Mouse (Mus musculus) heart, postnatal 0 days (tissue): ENCODE measurements around the gene Khdc4.

Experiments
- CTCF ChIP-seq: IDR thresholded peaks from 2 replicates; pipeline ENCODE4 v1.5.1; 2016; ENCODE audit warnings: antibody characterized with exemption, control low read depth, low read depth
- EP300 ChIP-seq: IDR thresholded peaks from 2 replicates; pipeline ENCODE4 v1.6.1; 2016; ENCODE audit warnings: antibody characterized with exemption, low read depth

DNA sequence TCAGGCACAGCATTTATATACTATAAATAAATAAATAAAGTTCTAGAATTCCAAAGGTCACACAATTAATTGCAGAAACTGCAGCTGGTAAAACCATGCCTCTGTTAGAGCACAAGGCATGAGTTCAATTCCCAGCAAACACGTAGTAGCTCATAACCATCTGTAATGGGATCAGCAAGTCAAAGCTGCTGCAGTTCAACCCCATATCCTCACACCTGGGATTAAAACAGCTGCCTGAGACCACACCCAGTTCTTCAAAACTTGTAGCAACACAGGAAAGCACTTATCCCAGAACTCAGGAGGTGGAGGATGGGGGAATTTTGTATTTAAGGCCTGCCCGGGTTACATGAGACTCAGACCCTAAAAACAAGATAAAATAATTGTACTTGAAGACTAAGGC is 29.1 kb downstream of the Khdc4 start:
- TF ChIP-seq CTCF = no peak
- TF ChIP-seq EP300 = no peak
